Mouse (Mus musculus) spleen, adult 10 weeks (tissue): ENCODE measurements around the gene Apba1. TPM values are rescaled to one million over a fixed set of nuclear protein-coding genes. Genes with fewer than 3 reads are reported as not detected.

Source experiments
- polyA plus RNA-seq: library from polyadenylated mRNA; stranded (reverse); fragments of 350-450 nt; fragmentation: Illumina TruSeq; extraction: RNeasy Lipid Tissue Mini Kit (QIAGEN cat#74804); gene quantifications from one replicate; pipeline ENCODE4 v1.2.3, GENCODE M21; 2015; ENCODE audit warnings: low replicate concordance; ENCODE audit not compliant: insufficient read depth

Apba1 gene
- 2.5 TPM for polyA plus RNA-seq

GRCm38 (mm10) chr19:23758554-23759321 is at the start of gene Apba1:
TSS of gene Apba1 (plus strand) at chr19:23758887.

Other genes starting within 250 kb of the Apba1 start
- not detected for gene 1700028P14Rik, start 106.1 kb upstream of the Apba1 start, polyA plus RNA-seq
- 15.6 TPM for gene Ptar1, start 71.5 kb upstream of the Apba1 start, polyA plus RNA-seq